Mouse (Mus musculus): ENCODE results near the gene Tmub2. TPM values are rescaled to one million over a fixed set of nuclear protein-coding genes. Genes with fewer than 3 reads are reported as not detected.
A peak's percentile ranks its signal among the peaks of the same experiment; 100 is the strongest.

Gene Tmub2
- polyA plus RNA-seq, 1 experiment: 74.1 TPM

- 21% methylated on average over 14 of the region's 14 CpGs for WGBS
- Histone ChIP-seq H3K27me3 (ENCODE audit: control insufficient read depth, insufficient read depth, low read length) (no peaks in the 10 kb centered on the region), H3K27ac (ENCODE audit: control insufficient read depth, insufficient read depth, low read length) (peak overlapping the region; percentile 11; the same call in 1 of the 2 replicates), H3K4me3 (ENCODE audit: control insufficient read depth, insufficient read depth, low read length) (peak overlapping the region; percentile 99), H3K36me3 (ENCODE audit: control insufficient read depth, insufficient read depth, low read length) (peaks cover 29% of the 10 kb centered on the region), H3K4me1 (replicated peaks; ENCODE audit: control insufficient read depth, insufficient read depth, low read length) (peaks cover 15% of the 10 kb centered on the region)
- TF ChIP-seq POLR2A (IDR thresholded peaks at IDR 0.05; ENCODE audit: control insufficient read depth, extremely low read depth, insufficient read depth, low read length, poor library complexity): no peak
- TF ChIP-seq CTCF (IDR thresholded peaks at IDR 0.05; ENCODE audit: borderline replicate concordance, control insufficient read depth, extremely low read depth, insufficient read depth, low read length, poor library complexity): no peak
- DNase-seq: no peak
Measured at GRCm38 (mm10) chr11:102315690-102316571, 31.2 kb downstream of the Tmub2 start.

GRCm38 (mm10) chr11:102316572-102317297 is 32.0 kb downstream of the Tmub2 start:
- peak overlapping the region; percentile 93 for H3K27ac ChIP-seq (ENCODE audit: control insufficient read depth, insufficient read depth, low read length)
- peaks cover 15% of the 10 kb centered on the region for H3K4me1 ChIP-seq (replicated peaks; ENCODE audit: control insufficient read depth, insufficient read depth, low read length)
- no peaks in the 10 kb centered on the region for H3K27me3 ChIP-seq (ENCODE audit: control insufficient read depth, insufficient read depth, low read length)
- H3K36me3 ChIP-seq (ENCODE audit: control insufficient read depth, insufficient read depth, low read length): peaks cover 29% of the 10 kb centered on the region
- DNase-seq: peak; percentile 93
- TF ChIP-seq CTCF (IDR thresholded peaks at IDR 0.05; ENCODE audit: borderline replicate concordance, control insufficient read depth, extremely low read depth, insufficient read depth, low read length, poor library complexity): no peak; the same call in 1 of the 2 replicates
- TF ChIP-seq POLR2A (IDR thresholded peaks at IDR 0.05; ENCODE audit: control insufficient read depth, extremely low read depth, insufficient read depth, low read length, poor library complexity): peak; percentile 80
- WGBS: 1% methylated on average over 74 of the region's 80 CpGs
- H3K4me3 ChIP-seq (ENCODE audit: control insufficient read depth, insufficient read depth, low read length): peak overlapping the region; percentile 99

GRCm38 (mm10) chr11:102317298-102317900 is 32.7 kb downstream of the Tmub2 start:
- H3K27me3 ChIP-seq (ENCODE audit: control insufficient read depth, insufficient read depth, low read length): no peaks in the 10 kb centered on the region; the same call in 1 of the 2 replicates
- under 1% methylated on average over 87 of the region's 87 CpGs for WGBS
- TF ChIP-seq CTCF (IDR thresholded peaks at IDR 0.05; ENCODE audit: borderline replicate concordance, control insufficient read depth, extremely low read depth, insufficient read depth, low read length, poor library complexity) (0 out of 2 replicates have a peak, but pooled peaks have one; percentile 34), POLR2A (IDR thresholded peaks at IDR 0.05; ENCODE audit: control insufficient read depth, extremely low read depth, insufficient read depth, low read length, poor library complexity) (peak; percentile 37)
- peak overlapping the region; percentile 93 for H3K27ac ChIP-seq (ENCODE audit: control insufficient read depth, insufficient read depth, low read length)
- peaks cover 26% of the 10 kb centered on the region for H3K36me3 ChIP-seq (ENCODE audit: control insufficient read depth, insufficient read depth, low read length)
- DNase-seq: no peak
- peak overlapping the region; percentile 99 for H3K4me3 ChIP-seq (ENCODE audit: control insufficient read depth, insufficient read depth, low read length)
- H3K4me1 ChIP-seq (replicated peaks; ENCODE audit: control insufficient read depth, insufficient read depth, low read length): peaks cover 15% of the 10 kb centered on the region

GRCm38 (mm10) chr11:102317901-102318575 is 33.3 kb downstream of the Tmub2 start:
- DNase-seq: peak; percentile 82
- H3K4me3 ChIP-seq (ENCODE audit: control insufficient read depth, insufficient read depth, low read length): peak overlapping the region; percentile 99
- peak overlapping the region; percentile 93 for H3K27ac ChIP-seq (ENCODE audit: control insufficient read depth, insufficient read depth, low read length)
- TF ChIP-seq POLR2A (IDR thresholded peaks at IDR 0.05; ENCODE audit: control insufficient read depth, extremely low read depth, insufficient read depth, low read length, poor library complexity) (peak; percentile 39; the same call in 1 of the 2 replicates), CTCF (IDR thresholded peaks at IDR 0.05; ENCODE audit: borderline replicate concordance, control insufficient read depth, extremely low read depth, insufficient read depth, low read length, poor library complexity) (no peak)
- WGBS: 1% methylated on average over 49 of the region's 77 CpGs
- peaks cover 20% of the 10 kb centered on the region for H3K36me3 ChIP-seq (ENCODE audit: control insufficient read depth, insufficient read depth, low read length)
- peaks cover 15% of the 10 kb centered on the region for H3K4me1 ChIP-seq (replicated peaks; ENCODE audit: control insufficient read depth, insufficient read depth, low read length)
- no peaks in the 10 kb centered on the region; the same call in 1 of the 2 replicates for H3K27me3 ChIP-seq (ENCODE audit: control insufficient read depth, insufficient read depth, low read length)

GRCm38 (mm10) chr11:102318576-102319409 is 34.1 kb downstream of the Tmub2 start:
- H3K4me1 ChIP-seq (replicated peaks; ENCODE audit: control insufficient read depth, insufficient read depth, low read length): peaks cover 15% of the 10 kb centered on the region
- H3K27ac ChIP-seq (ENCODE audit: control insufficient read depth, insufficient read depth, low read length): peak overlapping the region; percentile 93
- under 1% methylated on average over 84 of the region's 84 CpGs for WGBS
- H3K27me3 ChIP-seq (ENCODE audit: control insufficient read depth, insufficient read depth, low read length): no peaks in the 10 kb centered on the region; the same call in 1 of the 2 replicates
- no peak; the same call in 1 of the 2 replicates for TF ChIP-seq POLR2A (IDR thresholded peaks at IDR 0.05; ENCODE audit: control insufficient read depth, extremely low read depth, insufficient read depth, low read length, poor library complexity)
- no peak for TF ChIP-seq CTCF (IDR thresholded peaks at IDR 0.05; ENCODE audit: borderline replicate concordance, control insufficient read depth, extremely low read depth, insufficient read depth, low read length, poor library complexity)
- peaks cover 12% of the 10 kb centered on the region for H3K36me3 ChIP-seq (ENCODE audit: control insufficient read depth, insufficient read depth, low read length)
- H3K4me3 ChIP-seq (ENCODE audit: control insufficient read depth, insufficient read depth, low read length): peak overlapping the region; percentile 99
- peak; percentile 62 for DNase-seq
